Mouse (Mus musculus) midbrain, embryonic 16.5 days (tissue): ENCODE data around the gene Lpp. TPM values are rescaled to one million over a fixed set of nuclear protein-coding genes. Genes with fewer than 3 reads are reported as not detected.

Source experiments
- ATAC-seq: fragments of 200-750 bp; cut with Nextera tagmentation; 2 replicates; pipeline ENCODE4 v1.8.0; 2017; ENCODE audit warnings: moderate TSS enrichment
- H3K27ac ChIP-seq: fragments of 300-500 bp; sonication (generic); 2 replicates; pipeline ENCODE4 v1.5.1; 2014; ENCODE audit warnings: mild to moderate bottlenecking, low read length, mixed read lengths
- H3K27me3 ChIP-seq: fragments of 300-500 bp; sonication (generic); 2 replicates; pipeline ENCODE4 v1.6.1; 2014; ENCODE audit warnings: low read depth, low read length, mixed read lengths; ENCODE audit not compliant: control insufficient read depth, insufficient read depth
- H3K36me3 ChIP-seq: fragments of 300-500 bp; sonication (generic); 2 replicates; pipeline ENCODE4 v1.6.1; 2014; ENCODE audit warnings: mild to moderate bottlenecking, low read length, moderate library complexity, mixed read lengths; ENCODE audit not compliant: control insufficient read depth, insufficient read depth
- H3K4me1 ChIP-seq: fragments of 300-500 bp; sonication (generic); 2 replicates; pipeline ENCODE4 v1.6.1; 2014; ENCODE audit warnings: mild to moderate bottlenecking, low read length, mixed read lengths; ENCODE audit not compliant: control insufficient read depth, insufficient read depth
- H3K4me2 ChIP-seq: fragments of 300-500 bp; sonication (generic); 2 replicates; pipeline ENCODE4 v1.6.1; 2014; ENCODE audit warnings: mild to moderate bottlenecking, low read length, mixed read lengths
- H3K4me3 ChIP-seq: fragments of 300-500 bp; sonication (generic); 2 replicates; pipeline ENCODE4 v1.5.1; 2014; ENCODE audit warnings: low read depth, mild to moderate bottlenecking, low read length, moderate library complexity, mixed read lengths
- H3K9ac ChIP-seq: fragments of 300-500 bp; sonication (generic); 2 replicates; pipeline ENCODE4 v1.6.1; 2014; ENCODE audit warnings: low read depth, low read length, mixed read lengths
- H3K9me3 ChIP-seq: fragments of 300-500 bp; sonication (generic); replicated peaks from 2 replicates; pipeline ENCODE4 v1.6.1; 2014; ENCODE audit warnings: mild to moderate bottlenecking, low read length, mixed read lengths; ENCODE audit not compliant: control insufficient read depth, poor library complexity, severe bottlenecking
- WGBS: fragments of 180-500 bp; shearing (Covaris S2); extraction: QIAGEN DNeasy Blood & Tissue Kit; methylation state at CpG from one replicate; pipeline ENCODE4 v1.1.7; 2014; 5-methylcytosine and 5-hydroxymethylcytosine counted together
- polyA plus RNA-seq: library from polyadenylated mRNA; unstranded; fragments of >200 nt; fragmentation: Nextera tagmentation; extraction: Ambion mirVana; gene quantifications from 2 replicates; pipeline ENCODE4 v1.2.1, GENCODE M21; 2015

The Lpp gene
- polyA plus RNA-seq, 1 experiment from 2014 or later: 10.7 TPM

GRCm38 (mm10) chr16:24625576-24625975, 232.3 kb downstream of the Lpp start:
- Histone ChIP-seq H3K9ac (no peak overlapping the region), H3K36me3 (no peaks in the 10 kb centered on the region), H3K4me1 (peaks cover 14% of the 10 kb centered on the region), H3K4me3 (no peak overlapping the region), H3K27me3 (no peaks in the 10 kb centered on the region), H3K4me2 (no peak overlapping the region), H3K27ac (no peak overlapping the region), H3K9me3 (no peaks in the 10 kb centered on the region)
- no peak for ATAC-seq
- 92% methylated on average over 5 of the region's 5 CpGs for WGBS

- Histone ChIP-seq H3K27ac (no peak overlapping the region), H3K4me3 (no peak overlapping the region), H3K9me3 (no peaks in the 10 kb centered on the region), H3K27me3 (peaks cover 2% of the 10 kb centered on the region; the same call in 1 of the 2 replicates), H3K4me2 (no peak overlapping the region), H3K36me3 (no peaks in the 10 kb centered on the region), H3K9ac (no peak overlapping the region), H3K4me1 (peaks cover 11% of the 10 kb centered on the region)
- WGBS: 100% methylated on average over 1 of the region's 1 CpGs
- ATAC-seq: no peak
Measured at GRCm38 (mm10) chr16:24628779-24629178, 235.5 kb downstream of the Lpp start.

GRCm38 (mm10) chr16:24629218-24630172, 236.2 kb downstream of the Lpp start:
- H3K4me2 ChIP-seq: no peak overlapping the region
- no peak for ATAC-seq
- no peaks in the 10 kb centered on the region for H3K36me3 ChIP-seq
- H3K4me3 ChIP-seq: no peak overlapping the region
- peaks cover 2% of the 10 kb centered on the region; the same call in 1 of the 2 replicates for H3K27me3 ChIP-seq
- no peaks in the 10 kb centered on the region for H3K9me3 ChIP-seq
- 87% methylated on average over 12 of the region's 12 CpGs for WGBS
- peaks cover 4% of the 10 kb centered on the region for H3K4me1 ChIP-seq
- no peak overlapping the region for H3K27ac ChIP-seq
- no peak overlapping the region for H3K9ac ChIP-seq

GRCm38 (mm10) chr16:24635381-24635919, 242.1 kb downstream of the Lpp start:
- no peak overlapping the region for H3K27ac ChIP-seq
- H3K4me1 ChIP-seq: no peaks in the 10 kb centered on the region
- 94% methylated on average over 7 of the region's 7 CpGs for WGBS
- no peak overlapping the region for H3K4me3 ChIP-seq
- no peaks in the 10 kb centered on the region for H3K9me3 ChIP-seq
- H3K27me3 ChIP-seq: peaks cover 8% of the 10 kb centered on the region; the same call in 1 of the 2 replicates
- ATAC-seq: no peak
- H3K9ac ChIP-seq: no peak overlapping the region
- H3K4me2 ChIP-seq: no peak overlapping the region
- no peaks in the 10 kb centered on the region for H3K36me3 ChIP-seq

- Histone ChIP-seq H3K4me1 (no peaks in the 10 kb centered on the region; the same call in 1 of the 2 replicates), H3K4me3 (no peak overlapping the region), H3K36me3 (no peaks in the 10 kb centered on the region), H3K9me3 (no peaks in the 10 kb centered on the region), H3K9ac (no peak overlapping the region), H3K27me3 (peaks cover 6% of the 10 kb centered on the region; the same call in 1 of the 2 replicates), H3K4me2 (no peak overlapping the region), H3K27ac (no peak overlapping the region)
- WGBS: 53% methylated on average over 2 of the region's 2 CpGs
- ATAC-seq: no peak
Measured at GRCm38 (mm10) chr16:24636894-24637293, 243.6 kb downstream of the Lpp start.

GRCm38 (mm10) chr16:24641003-24641797, 247.9 kb downstream of the Lpp start:
- H3K4me1 ChIP-seq: no peaks in the 10 kb centered on the region; the same call in 1 of the 2 replicates
- no peaks in the 10 kb centered on the region for H3K9me3 ChIP-seq
- no peak for ATAC-seq
- H3K9ac ChIP-seq: no peak overlapping the region
- no peak overlapping the region for H3K27ac ChIP-seq
- H3K36me3 ChIP-seq: no peaks in the 10 kb centered on the region
- WGBS: 67% methylated on average over 9 of the region's 9 CpGs
- H3K4me3 ChIP-seq: no peak overlapping the region
- H3K4me2 ChIP-seq: no peak overlapping the region
- peaks cover 3% of the 10 kb centered on the region for H3K27me3 ChIP-seq

- WGBS: 39% methylated on average over 4 of the region's 4 CpGs
- H3K4me1 ChIP-seq: no peaks in the 10 kb centered on the region; the same call in 1 of the 2 replicates
- H3K9me3 ChIP-seq: no peaks in the 10 kb centered on the region
- H3K9ac ChIP-seq: no peak overlapping the region
- H3K36me3 ChIP-seq: no peaks in the 10 kb centered on the region
- peaks cover 3% of the 10 kb centered on the region for H3K27me3 ChIP-seq
- H3K4me2 ChIP-seq: no peak overlapping the region
- ATAC-seq: no peak
- no peak overlapping the region for H3K27ac ChIP-seq
- H3K4me3 ChIP-seq: no peak overlapping the region
Measured at GRCm38 (mm10) chr16:24643024-24643635, 249.8 kb downstream of the Lpp start.

- H3K4me2 ChIP-seq: no peak overlapping the region
- no peak for ATAC-seq
- peaks cover 3% of the 10 kb centered on the region for H3K27me3 ChIP-seq
- H3K27ac ChIP-seq: no peak overlapping the region
- H3K9ac ChIP-seq: no peak overlapping the region
- 89% methylated on average over 8 of the region's 8 CpGs for WGBS
- H3K4me1 ChIP-seq: no peaks in the 10 kb centered on the region; the same call in 1 of the 2 replicates
- H3K9me3 ChIP-seq: no peaks in the 10 kb centered on the region
- no peak overlapping the region for H3K4me3 ChIP-seq
- no peaks in the 10 kb centered on the region for H3K36me3 ChIP-seq
Measured at GRCm38 (mm10) chr16:24644154-24644553, 250.8 kb downstream of the Lpp start.
